19 mouse cellular contexts compared by ENCODE assay signal in the genomic region with DNA sequence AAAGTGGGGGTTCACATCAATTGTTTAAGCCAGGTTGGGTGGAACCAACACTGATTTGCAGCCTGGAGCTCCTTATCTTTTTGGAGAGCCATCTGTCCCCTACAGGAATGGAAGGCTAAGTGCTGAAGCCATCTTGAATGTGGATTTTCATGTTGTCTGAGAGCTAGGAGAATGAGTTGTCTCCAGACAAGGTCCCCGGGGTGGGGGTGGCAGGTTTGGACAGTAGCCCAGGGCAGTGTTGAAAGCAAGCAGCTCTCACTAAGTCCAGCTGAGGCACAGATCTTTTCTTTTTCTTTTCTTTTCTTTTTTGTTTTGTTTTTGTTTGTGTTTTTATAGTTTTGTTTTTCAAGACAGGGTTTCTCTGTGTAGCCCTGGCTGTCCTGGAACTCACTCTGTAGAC. TPM values are rescaled to one million over a fixed set of nuclear protein-coding genes. Genes with fewer than 3 reads are reported as not detected.
A peak's percentile ranks its signal among the peaks of the same experiment; 100 is the strongest.
DNase-seq lines count a peak whose midpoint lies in the region; ATAC-seq lines count a peak whose summit lies in the region.
"Had no signal": no experiment of that assay in that cellular context is flagged by ENCODE, and none has a peak within 500 bp of the region (broad histone marks: within the 10 kb centered on the region; RNA-seq: fewer than 3 reads in every experiment).

No protein-coding gene starts in this region.

- WGBS in heart, embryonic 11.5 days (ENCODE audit: insufficient replicate concordance): 63% methylated on average over 1 of the region's 1 CpGs

- DNase-seq in gastrocnemius, postnatal 14 days: peak; percentile 43
- DNase-seq in gastrocnemius, postnatal 4 days (ENCODE audit: low spot score in 2 of 2): no peak
- peak; percentile 58 for DNase-seq in heart, postnatal 4 days
- peak; percentile 50 for DNase-seq in testis, postnatal 10 days (ENCODE audit: low spot score)
- DNase-seq in testis, postnatal 14 days (ENCODE audit: low spot score): no peak
- no peak for DNase-seq in left cerebral cortex, postnatal 10 days (ENCODE audit: extremely low spot score in 1 of 2, low spot score in 2 of 2)
- DNase-seq: cerebellum, adult 11-12 months; forebrain, postnatal 0 days; kidney, adult 2 months; layer of hippocampus, adult 9-11 months; left cerebral cortex, postnatal 4 days; lung, postnatal 36 days had no signal

- no peak overlapping the region for H3K4me2 ChIP-seq in heart, embryonic 11.5 days
- H3K4me2 ChIP-seq: hindbrain, embryonic 14.5 days had no signal

- H3K27ac ChIP-seq in heart, embryonic 11.5 days (ENCODE audit: low read depth, low read length): no peak overlapping the region
- H3K27ac ChIP-seq: embryonic facial prominence, embryonic 10.5 days; forebrain, embryonic 10.5 days; hindbrain, embryonic 14.5 days; kidney, postnatal 0 days; left cerebral cortex, adult 2 months; stomach, postnatal 0 days had no signal

- H3K4me3 ChIP-seq in heart, embryonic 11.5 days (ENCODE audit: low read depth, low read length): no peak overlapping the region
- H3K4me3 ChIP-seq: embryonic facial prominence, embryonic 10.5 days; forebrain, embryonic 10.5 days; left cerebral cortex, adult 2 months had no signal

- no peak for ATAC-seq in heart, embryonic 11.5 days (replicated peaks; ENCODE audit: insufficient number of reproducible peaks, low FRiP score, low TSS enrichment)
- ATAC-seq: forebrain, postnatal 0 days had no signal

- no peaks in the 10 kb centered on the region for H3K27me3 ChIP-seq in heart, embryonic 11.5 days (ENCODE audit: control insufficient read depth, insufficient read depth, low read length)

- no peak overlapping the region for H3K9ac ChIP-seq in heart, embryonic 11.5 days (ENCODE audit: low read depth, low read length)
- H3K9ac ChIP-seq: forebrain, postnatal 0 days; hindbrain, embryonic 14.5 days had no signal

- intact Hi-C loops in gastrocnemius, postnatal 14 days (cut with DNase I; ENCODE audit: low total_unique reads): no loop called here
- intact Hi-C loops in left cerebral cortex, postnatal 10 days (cut with DNase I): no loop called here

- no peaks in the 10 kb centered on the region for H3K36me3 ChIP-seq in heart, embryonic 11.5 days (ENCODE audit: control insufficient read depth, insufficient read depth, low read length)
- H3K36me3 ChIP-seq: embryonic facial prominence, embryonic 10.5 days; forebrain, embryonic 10.5 days had no signal

- no peaks in the 10 kb centered on the region for H3K9me3 ChIP-seq in heart, embryonic 11.5 days (replicated peaks; ENCODE audit: control insufficient read depth, low read length)
- H3K9me3 ChIP-seq: embryonic facial prominence, embryonic 10.5 days; forebrain, embryonic 10.5 days had no signal

- no peaks in the 10 kb centered on the region for H3K4me1 ChIP-seq in heart, embryonic 11.5 days (ENCODE audit: control insufficient read depth, insufficient read depth, low read length)
- H3K4me1 ChIP-seq: embryonic facial prominence, embryonic 10.5 days; forebrain, embryonic 10.5 days had no signal

RNA-seq across cellular contexts. Expression of gene Dut, which starts 44.1 kb away (rescaled TPM):
- 10 to 100 TPM; 10.2 to 12.6 TPM for total RNA-seq in gastrocnemius, postnatal 14 days (2021)
- 10 to 100 TPM; 37.3 to 39.8 TPM for total RNA-seq in gastrocnemius, postnatal 4 days (2021)
- 10 to 100 TPM; 77.9 to 83.7 TPM for total RNA-seq in heart, postnatal 4 days (2021)
- polyA plus RNA-seq in heart, embryonic 11.5 days (2014; fragmentation: Nextera tagmentation; extraction: Ambion mirVana): 148 and 156 TPM in 2 replicates
- 10 to 100 TPM; 37.8 to 39.3 TPM for total RNA-seq in left cerebral cortex, postnatal 10 days (2021)

Comparison
In these comparisons a context has a peak if more than half of its experiments do, and no peak if none do; other contexts are left out.
1. DNase-seq: peak in gastrocnemius, postnatal 14 days (single experiment), heart, postnatal 4 days (single experiment) and testis, postnatal 10 days (single experiment); none in gastrocnemius, postnatal 4 days (0 of 2), testis, postnatal 14 days (single experiment) and left cerebral cortex, postnatal 10 days (0 of 2).